In the genomic region with DNA sequence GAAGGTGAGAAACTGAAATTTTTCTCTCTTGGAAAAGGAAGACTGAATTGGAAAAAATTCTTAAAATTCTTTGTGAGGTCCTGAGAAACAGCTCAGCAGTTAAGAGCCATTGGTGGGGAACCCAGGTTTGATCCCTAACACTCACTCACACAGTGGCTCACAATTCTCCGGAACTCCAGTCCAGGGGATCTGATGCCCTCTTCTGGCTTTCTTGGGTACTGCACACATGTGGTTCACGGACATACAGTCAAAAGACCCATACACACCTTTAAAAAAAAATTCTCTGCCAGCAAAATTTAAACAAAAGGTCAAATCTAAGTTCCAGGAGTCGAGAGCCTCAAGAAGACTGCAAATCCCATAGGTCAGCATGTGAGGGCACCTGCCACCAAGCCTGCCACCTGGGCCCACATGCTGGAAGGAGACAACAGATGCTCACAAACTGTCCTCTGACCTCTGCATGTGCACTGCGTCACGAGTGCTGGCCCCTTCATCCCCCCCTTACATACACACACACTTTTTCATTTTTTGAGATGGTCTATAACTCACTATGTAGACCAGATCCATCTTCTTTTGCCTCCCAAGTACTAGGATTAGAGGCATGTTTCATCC, we compare ENCODE assay signal across 10 mouse cellular contexts. TPM values are rescaled to one million over a fixed set of nuclear protein-coding genes. Genes with fewer than 3 reads are reported as not detected.
DNase-seq lines count a peak whose midpoint lies in the region; ATAC-seq and TF ChIP-seq lines count a peak whose summit lies in the region.
"Had no signal": no experiment of that assay in that cellular context is flagged by ENCODE, and none has a peak within 500 bp of the region (broad histone marks: within the 10 kb centered on the region; RNA-seq: fewer than 3 reads in every experiment).

No protein-coding gene starts in this region.

- H3K27me3 ChIP-seq in midbrain, embryonic 14.5 days (ENCODE audit: control insufficient read depth, insufficient read depth, low read length): no peaks in the 10 kb centered on the region
- H3K27me3 ChIP-seq in midbrain, embryonic 15.5 days (replicated peaks): no peaks in the 10 kb centered on the region

- H3K27ac ChIP-seq in gastrocnemius, adult 2 months: no peak overlapping the region
- no peak overlapping the region for H3K27ac ChIP-seq in midbrain, embryonic 14.5 days (replicated peaks; ENCODE audit: low read depth, low read length)
- no peak overlapping the region for H3K27ac ChIP-seq in midbrain, embryonic 15.5 days

- TF ChIP-seq CTCF in gastrocnemius, adult 2 months (IDR thresholded peaks at IDR 0.05): peak; percentile 68

- DNase-seq in gastrocnemius, adult 2 months: peak; percentile 51
- no peak for DNase-seq in gastrocnemius, postnatal 14 days
- peak; percentile 63 for DNase-seq in midbrain, embryonic 14.5 days
- peak; percentile 66 for DNase-seq in adrenal gland, postnatal 14 days
- DNase-seq in kidney, adult 9 months: peak; percentile 70
- DNase-seq in thymus, postnatal 4 days: peak; percentile 77

- no peaks in the 10 kb centered on the region for H3K4me1 ChIP-seq in midbrain, embryonic 14.5 days (ENCODE audit: control insufficient read depth, insufficient read depth, low read length)
- H3K4me1 ChIP-seq in midbrain, embryonic 15.5 days: no peaks in the 10 kb centered on the region

- 70% methylated on average over 5 of the region's 5 CpGs for WGBS in midbrain, embryonic 14.5 days
- WGBS in midbrain, embryonic 15.5 days: 73% methylated on average over 5 of the region's 5 CpGs

- H3K4me2 ChIP-seq in midbrain, embryonic 14.5 days (ENCODE audit: low read length): no peak overlapping the region
- H3K4me2 ChIP-seq in midbrain, embryonic 15.5 days: no peak overlapping the region

- H3K36me3 ChIP-seq in midbrain, embryonic 14.5 days (ENCODE audit: control insufficient read depth, insufficient read depth, low read length): peaks cover 14% of the 10 kb centered on the region
- no peaks in the 10 kb centered on the region for H3K36me3 ChIP-seq in midbrain, embryonic 15.5 days (replicated peaks)

- H3K9me3 ChIP-seq in midbrain, embryonic 14.5 days (ENCODE audit: control insufficient read depth, low read length): no peaks in the 10 kb centered on the region
- H3K9me3 ChIP-seq in midbrain, embryonic 15.5 days: no peaks in the 10 kb centered on the region

- H3K9ac ChIP-seq in midbrain, embryonic 14.5 days (replicated peaks; ENCODE audit: low read length): no peak overlapping the region
- no peak overlapping the region for H3K9ac ChIP-seq in midbrain, embryonic 15.5 days

- intact Hi-C loops in gastrocnemius, adult 2 months (cut with DNase I): no loop called here
- intact Hi-C loops in gastrocnemius, postnatal 14 days (cut with DNase I; ENCODE audit: low total_unique reads): loop anchor here (10.0 kb wide), 1 partner anchor 200 kb away; no protein-coding TSS in a partner anchor

- H3K4me3 ChIP-seq in gastrocnemius, adult 2 months: no peak overlapping the region
- H3K4me3 ChIP-seq in midbrain, embryonic 14.5 days (replicated peaks; ENCODE audit: low read depth, low read length): no peak overlapping the region
- H3K4me3 ChIP-seq in midbrain, embryonic 15.5 days: no peak overlapping the region

- no peak for ATAC-seq in midbrain, embryonic 14.5 days (ENCODE audit: low FRiP score, low TSS enrichment)
- no peak for ATAC-seq in midbrain, embryonic 15.5 days (replicated peaks)
- peak; percentile 41 for ATAC-seq in megakaryocyte progenitor cell, adult 5-6 weeks (replicated peaks; ENCODE audit: poor library complexity)

RNA-seq across cellular contexts. Expression of a gene that starts 12.6 kb away (rescaled TPM):
- total RNA-seq in gastrocnemius, adult 2 months (2021): under 1 TPM in 1 of 2 experiments, not detected in 1; 0.38 TPM
- total RNA-seq in gastrocnemius, postnatal 14 days (2021): under 1 TPM in 1 of 2 experiments, not detected in 1; 0.53 TPM
- polyA plus RNA-seq in midbrain, embryonic 14.5 days (2014; fragmentation: Nextera tagmentation; extraction: Ambion mirVana): 0.47 and 0.61 TPM in 2 replicates
- polyA plus RNA-seq in midbrain, embryonic 15.5 days (2015; fragmentation: Nextera tagmentation; extraction: Ambion mirVana): 0.84 and 1.2 TPM in 2 replicates
- 2.0 and 5.2 TPM in 2 replicates for total RNA-seq in adrenal gland, postnatal 14 days (2021)
- 1.0 and 1.9 TPM in 2 replicates for total RNA-seq in megakaryocyte progenitor cell, adult 5-6 weeks (2015)
- 1.3 TPM in 1 of 2 replicates, not detected in the other for total RNA-seq in megakaryocyte progenitor cell, adult 5-6 weeks (2017)

RNA-seq across cellular contexts. Expression of a gene that starts 22.2 kb away (rescaled TPM):
- total RNA-seq in gastrocnemius, adult 2 months (2021): under 1 TPM; 0.05 to 0.08 TPM
- total RNA-seq in gastrocnemius, postnatal 14 days (2021): 1 to 10 TPM in 1 of 2 experiments, under 1 TPM in 1; 0.66 to 1.1 TPM
- 2.7 and 4.9 TPM in 2 replicates for polyA plus RNA-seq in midbrain, embryonic 14.5 days (2014; fragmentation: Nextera tagmentation; extraction: Ambion mirVana)
- polyA plus RNA-seq in midbrain, embryonic 15.5 days (2015; fragmentation: Nextera tagmentation; extraction: Ambion mirVana): 4.1 and 5.1 TPM in 2 replicates
- total RNA-seq in adrenal gland, postnatal 14 days (2021): 2.2 and 3.4 TPM in 2 replicates
- total RNA-seq in megakaryocyte progenitor cell, adult 5-6 weeks (2015): 9.8 and 9.9 TPM in 2 replicates
- total RNA-seq in megakaryocyte progenitor cell, adult 5-6 weeks (2017): 16.0 and 23.1 TPM in 2 replicates

RNA-seq across cellular contexts. Expression of a gene that starts 22.3 kb away (rescaled TPM):
- total RNA-seq in gastrocnemius, adult 2 months (2021): 10 to 100 TPM; 14.4 to 15.2 TPM
- 10 to 100 TPM; 12.2 to 17.0 TPM for total RNA-seq in gastrocnemius, postnatal 14 days (2021)
- 15.9 and 16.0 TPM in 2 replicates for polyA plus RNA-seq in midbrain, embryonic 14.5 days (2014; fragmentation: Nextera tagmentation; extraction: Ambion mirVana)
- polyA plus RNA-seq in midbrain, embryonic 15.5 days (2015; fragmentation: Nextera tagmentation; extraction: Ambion mirVana): 11.8 and 17.4 TPM in 2 replicates
- total RNA-seq in adrenal gland, postnatal 14 days (2021): 17.5 and 21.8 TPM in 2 replicates
- total RNA-seq in megakaryocyte progenitor cell, adult 5-6 weeks (2015): 12.9 and 19.3 TPM in 2 replicates
- total RNA-seq in megakaryocyte progenitor cell, adult 5-6 weeks (2017): 18.0 and 19.5 TPM in 2 replicates

RNA-seq across cellular contexts. Expression of a gene that starts 48.6 kb away (rescaled TPM):
- not detected for total RNA-seq in gastrocnemius, adult 2 months (2021)
- not detected for total RNA-seq in gastrocnemius, postnatal 14 days (2021)
- not detected in 2 replicates for polyA plus RNA-seq in midbrain, embryonic 14.5 days (2014; fragmentation: Nextera tagmentation; extraction: Ambion mirVana)
- not detected in 2 replicates for polyA plus RNA-seq in midbrain, embryonic 15.5 days (2015; fragmentation: Nextera tagmentation; extraction: Ambion mirVana)
- not detected in 2 replicates for total RNA-seq in adrenal gland, postnatal 14 days (2021)
- not detected in 2 replicates for total RNA-seq in megakaryocyte progenitor cell, adult 5-6 weeks (2015)
- total RNA-seq in megakaryocyte progenitor cell, adult 5-6 weeks (2017): not detected in 2 replicates
- total RNA-seq: left cerebral cortex, postnatal 25 days had no signal
- polyA plus RNA-seq: stomach, embryonic 14.5 days had no signal

RNA-seq across cellular contexts. Expression of a gene that starts 59.1 kb away (rescaled TPM):
- total RNA-seq in gastrocnemius, adult 2 months (2021): 10 to 100 TPM; 13.0 to 16.2 TPM
- total RNA-seq in gastrocnemius, postnatal 14 days (2021): 10 to 100 TPM in 1 of 2 experiments, 1 to 10 TPM in 1; 9.3 to 14.5 TPM
- polyA plus RNA-seq in midbrain, embryonic 14.5 days (2014; fragmentation: Nextera tagmentation; extraction: Ambion mirVana): 10.0 and 12.1 TPM in 2 replicates
- 8.6 and 8.7 TPM in 2 replicates for polyA plus RNA-seq in midbrain, embryonic 15.5 days (2015; fragmentation: Nextera tagmentation; extraction: Ambion mirVana)
- 15.0 and 23.8 TPM in 2 replicates for total RNA-seq in adrenal gland, postnatal 14 days (2021)
- 29.9 and 30.6 TPM in 2 replicates for total RNA-seq in megakaryocyte progenitor cell, adult 5-6 weeks (2015)
- total RNA-seq in megakaryocyte progenitor cell, adult 5-6 weeks (2017): 21.7 and 24.9 TPM in 2 replicates
